Mouse (Mus musculus) CD4-positive, CD25-positive, alpha-beta regulatory T cell, adult 2 months (primary cell): ENCODE data around the gene Myo15.
"Not testable (repeated sequence)": the region's sequence is repeated elsewhere in the genome, so short reads cannot be mapped to it uniquely, and the experiment has no call there.

Experiments used
- DNase-seq: peaks from one replicate; pipeline ENCODE4 v3.0.0-alpha.2; 2012; ENCODE audit warnings: low read depth, low spot score

The Myo15 gene

GRCm38 (mm10) chr11:60469039-60469438 lies at the start of gene Myo15:
Myo15 (plus strand) TSS chr11:60469339.
- no peak for DNase-seq

GRCm38 (mm10) chr11:60422046-60422668 lies 47.0 kb upstream of the Myo15 start:
- DNase-seq = peak; percentile 64

- DNase-seq = no peak
These were observed 46.1 kb upstream of the Myo15 start for GRCm38 (mm10) chr11:60423006-60423405.

GRCm38 (mm10) chr11:60426417-60426816 lies 42.7 kb upstream of the Myo15 start:
- no peak for DNase-seq

- DNase-seq = no peak
These were observed 41.5 kb upstream of the Myo15 start for GRCm38 (mm10) chr11:60427628-60428027.

- no peak for DNase-seq
These were observed 35.6 kb upstream of the Myo15 start for GRCm38 (mm10) chr11:60433501-60433900.

- DNase-seq = no peak
These were observed 34.0 kb upstream of the Myo15 start for GRCm38 (mm10) chr11:60435133-60435532.

- DNase-seq = no peak
These were observed 32.5 kb upstream of the Myo15 start for GRCm38 (mm10) chr11:60436618-60437017.

- DNase-seq = not testable (repeated sequence)
These were observed 29.5 kb upstream of the Myo15 start for GRCm38 (mm10) chr11:60439621-60440020.

- DNase-seq = no peak
These were observed 29.0 kb upstream of the Myo15 start for GRCm38 (mm10) chr11:60440176-60440575.

- no peak for DNase-seq
These were observed 26.2 kb upstream of the Myo15 start for GRCm38 (mm10) chr11:60442896-60443295.

GRCm38 (mm10) chr11:60444007-60444406 lies 25.1 kb upstream of the Myo15 start:
- DNase-seq = no peak

GRCm38 (mm10) chr11:60454080-60454744 lies 14.9 kb upstream of the Myo15 start, which contains the start of gene Drg2:
Drg2 (plus strand) TSS chr11:60454591.
- DNase-seq = peak; percentile 93

GRCm38 (mm10) chr11:60454745-60455087 lies 14.4 kb upstream of the Myo15 start:
- no peak for DNase-seq

GRCm38 (mm10) chr11:60457973-60458372 lies 11.2 kb upstream of the Myo15 start:
- DNase-seq = no peak

GRCm38 (mm10) chr11:60465943-60466380 lies 3.2 kb upstream of the Myo15 start:
- DNase-seq = peak; percentile 61

- DNase-seq = no peak
These were observed 1.6 kb downstream of the Myo15 start for GRCm38 (mm10) chr11:60470743-60471142.

GRCm38 (mm10) chr11:60474534-60474933 lies 5.4 kb downstream of the Myo15 start:
- DNase-seq = no peak

GRCm38 (mm10) chr11:60475668-60476362 lies 6.7 kb downstream of the Myo15 start:
- no peak for DNase-seq

- DNase-seq = no peak
These were observed 9.0 kb downstream of the Myo15 start for GRCm38 (mm10) chr11:60478121-60478520.

GRCm38 (mm10) chr11:60486267-60486666 lies 17.1 kb downstream of the Myo15 start:
- no peak for DNase-seq

GRCm38 (mm10) chr11:60492726-60493125 lies 23.6 kb downstream of the Myo15 start:
- DNase-seq = no peak

GRCm38 (mm10) chr11:60495692-60496091 lies 26.6 kb downstream of the Myo15 start:
- DNase-seq = no peak
